Mouse (Mus musculus) myocyte (in vitro differentiated cells): ENCODE results near the gene Ppm1b.

Source experiments
- MAX ChIP-seq: IDR thresholded peaks from one replicate; pipeline ENCODE4 v1.6.1; 2011; ENCODE audit warnings: low read depth, mild to moderate bottlenecking, control low read depth
- MYOD1 ChIP-seq, 3 experiments: IDR thresholded peaks; one replicate each; pipeline ENCODE4 v1.6.1; 2011; ENCODE audit warnings: control low read depth in 2 of 3, low read depth in 2 of 3, mild to moderate bottlenecking in 2 of 3, moderate library complexity in 1 of 3; ENCODE audit not compliant: insufficient read length in 2 of 3, control insufficient read depth in 1 of 3
- POLR2A ChIP-seq: IDR thresholded peaks from one replicate; pipeline ENCODE4 v1.6.1; 2011; ENCODE audit warnings: low read depth, mild to moderate bottlenecking, control low read depth, moderate library complexity; ENCODE audit not compliant: insufficient read length
- POLR2AphosphoS2 ChIP-seq: IDR thresholded peaks from one replicate; pipeline ENCODE4 v1.6.1; 2011; ENCODE audit warnings: low read depth, control low read depth; ENCODE audit not compliant: insufficient read length
- SRF ChIP-seq: IDR thresholded peaks from one replicate; pipeline ENCODE4 v1.6.1; 2011; ENCODE audit warnings: low read depth; ENCODE audit not compliant: control insufficient read depth, insufficient read length
- TCF12 ChIP-seq: IDR thresholded peaks from one replicate; pipeline ENCODE4 v1.6.1; 2011; ENCODE audit warnings: mild to moderate bottlenecking, control low read depth; ENCODE audit not compliant: poor library complexity, insufficient read depth, severe bottlenecking
- TCF3 ChIP-seq: IDR thresholded peaks from one replicate; pipeline ENCODE4 v1.6.1; 2011; ENCODE audit warnings: low read depth, control low read depth; ENCODE audit not compliant: insufficient read length

GRCm38 (mm10) chr17:84986368-84986767 is 29.8 kb downstream of the Ppm1b start:
- TF ChIP-seq TCF12 = no peak
- no peak for TF ChIP-seq SRF
- no peak for TF ChIP-seq MAX
- TF ChIP-seq POLR2A = no peak
- TF ChIP-seq MYOD1 (IDR thresholded peaks at IDR 0.05; ENCODE audit: control insufficient read depth in 1 of 3, insufficient read length in 2 of 3, low read depth in 2 of 3) = no peak
- no peak for TF ChIP-seq POLR2AphosphoS2
- no peak for TF ChIP-seq TCF3
